Mouse (Mus musculus): ENCODE results near the gene Rnf123. TPM values are rescaled to one million over a fixed set of nuclear protein-coding genes. Genes with fewer than 3 reads are reported as not detected.
A peak's percentile ranks its signal among the peaks of the same experiment; 100 is the strongest.

The Rnf123 gene
- polyA plus RNA-seq, 1 experiment, result 20.9 TPM

GRCm38 (mm10) chr9:108055661-108056237, 27.4 kb downstream of the Rnf123 start:
- Histone ChIP-seq H3K4me1 (ENCODE audit: control insufficient read depth, insufficient read depth, low read length) (no peaks in the 10 kb centered on the region), H3K36me3 (ENCODE audit: control insufficient read depth, insufficient read depth, low read length, poor library complexity, severe bottlenecking) (0 out of 2 replicates have a peak, but pooled peaks cover 3% of the 10 kb centered on the region), H3K9me3 (replicated peaks; ENCODE audit: control insufficient read depth, insufficient read depth, low read length, poor library complexity, severe bottlenecking) (no peaks in the 10 kb centered on the region), H3K27ac (ENCODE audit: insufficient read depth, low read length) (no peak overlapping the region), H3K9ac (ENCODE audit: low read depth, poor library complexity, severe bottlenecking) (no peak overlapping the region), H3K27me3 (ENCODE audit: control insufficient read depth, insufficient read depth, low read length, poor library complexity, severe bottlenecking) (no peaks in the 10 kb centered on the region), H3K4me3 (ENCODE audit: low read depth, low read length) (no peak overlapping the region)
- no peak for TF ChIP-seq POLR2A (IDR thresholded peaks at IDR 0.05; ENCODE audit: insufficient read depth, low read length)
- TF ChIP-seq CTCF (IDR thresholded peaks at IDR 0.05; ENCODE audit: low read depth, low read length), result no peak
- TF ChIP-seq EP300 (IDR thresholded peaks at IDR 0.05; ENCODE audit: insufficient read depth, low read depth, low read length), result no peak

- Histone ChIP-seq H3K27me3 (ENCODE audit: control insufficient read depth, insufficient read depth, low read length, poor library complexity, severe bottlenecking) (no peaks in the 10 kb centered on the region), H3K27ac (ENCODE audit: insufficient read depth, low read length) (no peak overlapping the region), H3K4me3 (ENCODE audit: low read depth, low read length) (no peak overlapping the region), H3K4me1 (ENCODE audit: control insufficient read depth, insufficient read depth, low read length) (no peaks in the 10 kb centered on the region), H3K9me3 (replicated peaks; ENCODE audit: control insufficient read depth, insufficient read depth, low read length, poor library complexity, severe bottlenecking) (no peaks in the 10 kb centered on the region), H3K36me3 (ENCODE audit: control insufficient read depth, insufficient read depth, low read length, poor library complexity, severe bottlenecking) (0 out of 2 replicates have a peak, but pooled peaks cover 3% of the 10 kb centered on the region), H3K9ac (ENCODE audit: low read depth, poor library complexity, severe bottlenecking) (no peak overlapping the region)
- TF ChIP-seq POLR2A (IDR thresholded peaks at IDR 0.05; ENCODE audit: insufficient read depth, low read length), result no peak
- no peak for TF ChIP-seq EP300 (IDR thresholded peaks at IDR 0.05; ENCODE audit: insufficient read depth, low read depth, low read length)
- no peak for TF ChIP-seq CTCF (IDR thresholded peaks at IDR 0.05; ENCODE audit: low read depth, low read length)
These were observed 28.1 kb downstream of the Rnf123 start for GRCm38 (mm10) chr9:108055061-108055460.

- 0 out of 2 replicates have a peak, but pooled peaks cover 3% of the 10 kb centered on the region for H3K36me3 ChIP-seq (ENCODE audit: control insufficient read depth, insufficient read depth, low read length, poor library complexity, severe bottlenecking)
- no peaks in the 10 kb centered on the region for H3K27me3 ChIP-seq (ENCODE audit: control insufficient read depth, insufficient read depth, low read length, poor library complexity, severe bottlenecking)
- no peaks in the 10 kb centered on the region for H3K4me1 ChIP-seq (ENCODE audit: control insufficient read depth, insufficient read depth, low read length)
- H3K9me3 ChIP-seq (replicated peaks; ENCODE audit: control insufficient read depth, insufficient read depth, low read length, poor library complexity, severe bottlenecking), result no peaks in the 10 kb centered on the region
- 0 out of 2 replicates have a peak overlapping the region, but pooled peaks have one; percentile 6 for H3K9ac ChIP-seq (ENCODE audit: low read depth, poor library complexity, severe bottlenecking)
- H3K4me3 ChIP-seq (ENCODE audit: low read depth, low read length), result peak overlapping the region; percentile 15
- no peak for TF ChIP-seq EP300 (IDR thresholded peaks at IDR 0.05; ENCODE audit: insufficient read depth, low read depth, low read length)
- TF ChIP-seq POLR2A (IDR thresholded peaks at IDR 0.05; ENCODE audit: insufficient read depth, low read length), result no peak
- TF ChIP-seq CTCF (IDR thresholded peaks at IDR 0.05; ENCODE audit: low read depth, low read length), result no peak
- no peak overlapping the region for H3K27ac ChIP-seq (ENCODE audit: insufficient read depth, low read length)
These were observed 28.7 kb downstream of the Rnf123 start for GRCm38 (mm10) chr9:108054331-108055040.

- H3K4me3 ChIP-seq (ENCODE audit: low read depth, low read length), result peak overlapping the region; percentile 15
- H3K9me3 ChIP-seq (replicated peaks; ENCODE audit: control insufficient read depth, insufficient read depth, low read length, poor library complexity, severe bottlenecking), result no peaks in the 10 kb centered on the region
These were observed 29.4 kb downstream of the Rnf123 start for GRCm38 (mm10) chr9:108053665-108054225.

GRCm38 (mm10) chr9:108052885-108053664, 30.1 kb downstream of the Rnf123 start, which contains the start of gene Amigo3:
TSS of gene Amigo3 (plus strand) at chr9:108053159.
- no peaks in the 10 kb centered on the region for H3K4me1 ChIP-seq (ENCODE audit: control insufficient read depth, insufficient read depth, low read length)
- H3K27me3 ChIP-seq (ENCODE audit: control insufficient read depth, insufficient read depth, low read length, poor library complexity, severe bottlenecking), result no peaks in the 10 kb centered on the region
- no peak within 1 kb of the TSS for H3K27ac ChIP-seq (ENCODE audit: insufficient read depth, low read length)
- peak; percentile 80 for TF ChIP-seq CTCF (IDR thresholded peaks at IDR 0.05; ENCODE audit: low read depth, low read length)
- TF ChIP-seq POLR2A (IDR thresholded peaks at IDR 0.05; ENCODE audit: insufficient read depth, low read length), result peak; percentile 27
- no peak for TF ChIP-seq EP300 (IDR thresholded peaks at IDR 0.05; ENCODE audit: insufficient read depth, low read depth, low read length)
- H3K36me3 ChIP-seq (ENCODE audit: control insufficient read depth, insufficient read depth, low read length, poor library complexity, severe bottlenecking), result 0 out of 2 replicates have a peak, but pooled peaks cover 3% of the 10 kb centered on the region
- H3K4me3 ChIP-seq (ENCODE audit: low read depth, low read length), result peak within 1 kb of the TSS; percentile 27
- H3K9ac ChIP-seq (ENCODE audit: low read depth, poor library complexity, severe bottlenecking), result no peak within 1 kb of the TSS
- H3K9me3 ChIP-seq (replicated peaks; ENCODE audit: control insufficient read depth, insufficient read depth, low read length, poor library complexity, severe bottlenecking), result no peaks in the 10 kb centered on the region

More at GRCm38 (mm10) chr9:108053665-108054225, 29.4 kb downstream of the Rnf123 start:
- TF ChIP-seq POLR2A (IDR thresholded peaks at IDR 0.05; ENCODE audit: insufficient read depth, low read length) (no peak), CTCF (IDR thresholded peaks at IDR 0.05; ENCODE audit: low read depth, low read length) (no peak), EP300 (IDR thresholded peaks at IDR 0.05; ENCODE audit: insufficient read depth, low read depth, low read length) (no peak)
- Histone ChIP-seq H3K9ac (ENCODE audit: low read depth, poor library complexity, severe bottlenecking) (0 out of 2 replicates have a peak overlapping the region, but pooled peaks have one; percentile 6), H3K4me1 (ENCODE audit: control insufficient read depth, insufficient read depth, low read length) (no peaks in the 10 kb centered on the region), H3K36me3 (ENCODE audit: control insufficient read depth, insufficient read depth, low read length, poor library complexity, severe bottlenecking) (0 out of 2 replicates have a peak, but pooled peaks cover 3% of the 10 kb centered on the region), H3K27me3 (ENCODE audit: control insufficient read depth, insufficient read depth, low read length, poor library complexity, severe bottlenecking) (no peaks in the 10 kb centered on the region), H3K27ac (ENCODE audit: insufficient read depth, low read length) (no peak overlapping the region)
